Mouse (Mus musculus): ENCODE results near the gene Dennd5b. TPM values are rescaled to one million over a fixed set of nuclear protein-coding genes. Genes with fewer than 3 reads are reported as not detected.
A peak's percentile ranks its signal among the peaks of the same experiment; 100 is the strongest.
"Not testable (repeated sequence)": the region's sequence is repeated elsewhere in the genome, so short reads cannot be mapped to it uniquely, and the experiment has no call there.

Gene Dennd5b
- total RNA-seq, 1 experiment from 2014 or later: 20.1 TPM

- no peak for DNase-seq
Observed at GRCm38 (mm10) chr6:148946881-148947405, 154.5 kb downstream of the Dennd5b start.

- DNase-seq: peak; percentile 99
Observed at GRCm38 (mm10) chr6:148946409-148946742, 155.1 kb downstream of the Dennd5b start, which contains the start of gene Sinhcaf. Sinhcaf (minus strand) TSS chr6:148946467.

- DNase-seq: peak; percentile 65
Observed at GRCm38 (mm10) chr6:148945509-148946408, 155.7 kb downstream of the Dennd5b start.

- DNase-seq: peak; percentile 83
Observed at GRCm38 (mm10) chr6:148944767-148945508, 156.5 kb downstream of the Dennd5b start.

- no peak for DNase-seq
Observed at GRCm38 (mm10) chr6:148944344-148944766, 157.1 kb downstream of the Dennd5b start.

- DNase-seq: peak; percentile 37
Observed at GRCm38 (mm10) chr6:148943695-148944094, 157.8 kb downstream of the Dennd5b start.

- no peak for DNase-seq
Observed at GRCm38 (mm10) chr6:148942406-148942805, 159.1 kb downstream of the Dennd5b start.

- no peak for DNase-seq
Observed at GRCm38 (mm10) chr6:148941880-148942279, 159.6 kb downstream of the Dennd5b start.

GRCm38 (mm10) chr6:148940383-148940782, 161.1 kb downstream of the Dennd5b start:
- not testable (repeated sequence) for DNase-seq

Other genes with a start within 250 kb of the Dennd5b start
- gene Caprin2, start 205.4 kb downstream of the Dennd5b start, total RNA-seq (2021): 9.6 and 13.6 TPM in 2 replicates
- gene Sinhcaf, start 155.2 kb downstream of the Dennd5b start, total RNA-seq (2021): 25.6 and 34.7 TPM in 2 replicates
- gene Gm10203, start 28.5 kb upstream of the Dennd5b start, total RNA-seq (2021): not detected in 2 replicates
- gene Etfbkmt, start 38.2 kb upstream of the Dennd5b start, total RNA-seq (2021): 32.2 and 55.5 TPM in 2 replicates
- gene Amn1, start 87.0 kb upstream of the Dennd5b start, total RNA-seq (2021): 20.3 and 35.6 TPM in 2 replicates
- gene Resf1, start 207.7 kb upstream of the Dennd5b start, total RNA-seq (2021): 38.6 and 40.4 TPM in 2 replicates